Mouse (Mus musculus): ENCODE measurements around the gene Eif3l. TPM values are rescaled to one million over a fixed set of nuclear protein-coding genes. Genes with fewer than 3 reads are reported as not detected.

Eif3l gene
- polyA plus RNA-seq (2012; rRNA removed): 172 and 183 TPM in 2 replicates

DNA sequence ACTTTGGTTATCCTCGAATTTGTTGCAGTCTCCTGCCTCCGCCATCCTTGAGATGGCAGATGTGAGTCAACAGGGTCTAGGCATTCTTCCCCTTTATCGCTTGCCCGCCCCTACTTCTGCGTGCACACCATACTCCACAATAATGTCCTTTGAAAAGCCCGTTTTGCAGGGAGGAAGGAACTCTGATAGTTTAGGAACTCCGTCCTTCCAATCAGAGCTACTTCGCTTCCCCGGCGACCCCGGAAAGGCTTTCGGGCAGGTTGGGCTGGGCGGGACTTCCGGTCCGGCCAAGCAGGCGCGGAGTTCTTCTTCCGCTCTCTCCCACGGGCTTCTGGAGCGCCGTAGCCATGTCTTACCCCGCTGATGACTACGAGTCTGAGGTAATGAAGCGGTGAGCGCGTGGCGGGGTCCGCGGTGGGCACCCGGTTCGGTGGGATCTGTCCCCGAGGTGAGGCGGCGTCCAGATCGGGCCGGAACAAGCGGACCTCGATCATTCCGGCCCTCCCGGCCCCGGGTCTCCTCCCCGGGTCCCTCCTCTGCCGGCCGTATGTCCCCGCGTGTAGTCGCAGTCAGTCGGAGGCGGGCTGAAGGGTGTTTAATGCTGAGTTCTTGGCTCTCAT lies at the start of gene Eif3l:
Gene Eif3l (plus strand): TSS at position 267 of the 620 bp plus-strand sequence.
- no peak for TF ChIP-seq POLR2A (IDR thresholded peaks at IDR 0.05; ENCODE audit: low read depth, low read length)
- TF ChIP-seq CTCF (conservative IDR thresholded peaks at IDR 0.05; ENCODE audit: insufficient read depth, insufficient read length, low read depth, low read length): no peak

DNA sequence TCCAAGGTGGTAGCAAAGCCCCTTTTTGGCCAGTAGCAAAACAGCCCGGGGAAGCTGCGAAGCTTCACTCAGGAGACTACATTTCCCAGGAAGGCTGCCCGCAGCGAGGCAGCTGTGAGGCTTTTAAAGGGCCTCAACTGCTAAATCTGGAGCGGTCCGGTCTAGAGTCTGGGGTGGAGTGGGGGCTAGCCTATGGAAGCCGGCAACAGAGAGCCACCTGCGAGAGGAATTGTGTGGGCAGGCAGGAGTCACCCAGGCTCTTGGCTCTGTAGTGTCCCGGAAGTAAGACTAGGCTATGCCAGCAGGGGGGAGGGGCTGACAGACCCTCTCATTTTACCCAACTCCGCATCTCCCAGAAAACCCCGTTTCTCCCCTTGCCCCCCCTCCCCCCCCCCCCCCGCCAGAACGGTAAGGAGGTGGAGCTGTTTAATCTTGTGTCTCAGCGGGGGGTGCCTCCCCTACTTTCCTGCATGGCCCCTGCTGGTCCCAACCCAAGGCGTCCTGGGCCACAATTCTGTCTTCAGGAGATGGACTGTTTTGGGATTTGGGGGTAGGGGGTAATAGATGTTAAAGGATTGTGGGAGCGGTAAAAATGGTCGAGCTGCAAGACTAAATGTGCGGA lies 49.2 kb upstream of the Eif3l start:
- H3K4me3 ChIP-seq (ENCODE audit: insufficient read depth, low read depth, low read length): peak overlapping the region; percentile 3; the same call in 1 of the 2 replicates
- TF ChIP-seq POLR2A (IDR thresholded peaks at IDR 0.05; ENCODE audit: low read depth, low read length) (no peak), CTCF (conservative IDR thresholded peaks at IDR 0.05; ENCODE audit: insufficient read depth, insufficient read length, low read depth, low read length) (no peak)
- peaks cover 12% of the 10 kb centered on the region; the same call in 1 of the 2 replicates for H3K4me1 ChIP-seq (ENCODE audit: control insufficient read depth, insufficient read depth, low read length)
- peak overlapping the region; percentile 89 for H3K27ac ChIP-seq (ENCODE audit: insufficient read depth, low read depth, low read length)
- 23% methylated on average over 15 of the region's 18 CpGs for WGBS
- H3K36me3 ChIP-seq (ENCODE audit: control insufficient read depth, insufficient read depth, low read length): no peaks in the 10 kb centered on the region
- no peaks in the 10 kb centered on the region for H3K27me3 ChIP-seq (replicated peaks; ENCODE audit: control insufficient read depth, insufficient read depth, low read length)
- DNase-seq: peak; percentile 45

More for the DNA sequence above, at the start of gene Eif3l:
- no peaks in the 10 kb centered on the region; the same call in 1 of the 2 replicates for H3K36me3 ChIP-seq (ENCODE audit: control insufficient read depth, insufficient read depth, low read length)
- peak within 1 kb of the TSS; percentile 90 for H3K27ac ChIP-seq (ENCODE audit: insufficient read depth, low read depth, low read length)
- peaks cover 7% of the 10 kb centered on the region; the same call in 1 of the 2 replicates for H3K4me1 ChIP-seq (ENCODE audit: control insufficient read depth, insufficient read depth, low read length)
- H3K27me3 ChIP-seq (replicated peaks; ENCODE audit: control insufficient read depth, insufficient read depth, low read length): no peaks in the 10 kb centered on the region
- H3K4me3 ChIP-seq (ENCODE audit: insufficient read depth, low read depth, low read length): peak within 1 kb of the TSS; percentile 84
- peak; percentile 94 for DNase-seq
- under 1% methylated on average over 49 of the region's 49 CpGs for WGBS

DNA sequence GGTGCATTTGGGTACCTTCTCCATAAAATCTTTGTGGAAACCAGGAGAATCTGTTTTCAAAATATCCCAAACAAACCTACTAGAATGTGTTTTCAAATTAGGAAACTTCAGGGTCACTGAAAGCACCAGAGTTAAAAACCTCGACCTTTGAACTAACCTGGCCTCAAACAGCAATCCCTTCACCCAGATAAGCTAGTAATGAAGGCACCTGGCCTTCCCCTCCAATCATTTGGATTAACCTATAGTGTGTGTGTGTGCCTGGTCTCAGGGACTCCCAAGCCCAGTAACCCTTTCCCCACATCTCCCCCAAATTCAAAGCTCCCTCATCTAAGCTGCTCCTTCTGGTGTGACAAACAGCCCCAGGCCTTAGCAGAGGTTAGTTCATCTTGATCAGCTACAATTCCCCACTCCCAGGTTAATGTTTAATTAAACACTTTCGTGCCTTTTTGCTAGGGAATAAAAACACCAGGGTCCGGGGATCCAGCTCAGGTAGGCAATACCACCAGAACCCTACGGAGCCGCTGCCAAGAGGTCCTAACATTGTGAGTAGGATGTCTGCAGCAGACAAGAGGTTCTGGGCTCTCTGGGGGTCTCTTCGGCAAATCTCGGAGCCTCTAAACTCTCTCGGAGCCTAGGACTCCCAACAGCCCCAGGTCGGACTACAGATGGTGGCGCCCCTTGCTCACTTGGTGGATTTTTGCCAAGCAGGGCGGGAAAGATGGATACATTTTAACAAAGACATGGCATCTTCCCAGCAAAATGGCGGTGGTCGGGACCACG lies 48.3 kb upstream of the Eif3l start:
- Histone ChIP-seq H3K4me3 (ENCODE audit: insufficient read depth, low read depth, low read length) (peak overlapping the region; percentile 69), H3K36me3 (ENCODE audit: control insufficient read depth, insufficient read depth, low read length) (no peaks in the 10 kb centered on the region), H3K27me3 (replicated peaks; ENCODE audit: control insufficient read depth, insufficient read depth, low read length) (no peaks in the 10 kb centered on the region), H3K27ac (ENCODE audit: insufficient read depth, low read depth, low read length) (peak overlapping the region; percentile 89), H3K4me1 (ENCODE audit: control insufficient read depth, insufficient read depth, low read length) (peaks cover 18% of the 10 kb centered on the region; the same call in 1 of the 2 replicates)
- WGBS: 29% methylated on average over 14 of the region's 14 CpGs
- DNase-seq: peak; percentile 80
- no peak for TF ChIP-seq POLR2A (IDR thresholded peaks at IDR 0.05; ENCODE audit: low read depth, low read length)
- no peak for TF ChIP-seq CTCF (conservative IDR thresholded peaks at IDR 0.05; ENCODE audit: insufficient read depth, insufficient read length, low read depth, low read length)

DNA sequence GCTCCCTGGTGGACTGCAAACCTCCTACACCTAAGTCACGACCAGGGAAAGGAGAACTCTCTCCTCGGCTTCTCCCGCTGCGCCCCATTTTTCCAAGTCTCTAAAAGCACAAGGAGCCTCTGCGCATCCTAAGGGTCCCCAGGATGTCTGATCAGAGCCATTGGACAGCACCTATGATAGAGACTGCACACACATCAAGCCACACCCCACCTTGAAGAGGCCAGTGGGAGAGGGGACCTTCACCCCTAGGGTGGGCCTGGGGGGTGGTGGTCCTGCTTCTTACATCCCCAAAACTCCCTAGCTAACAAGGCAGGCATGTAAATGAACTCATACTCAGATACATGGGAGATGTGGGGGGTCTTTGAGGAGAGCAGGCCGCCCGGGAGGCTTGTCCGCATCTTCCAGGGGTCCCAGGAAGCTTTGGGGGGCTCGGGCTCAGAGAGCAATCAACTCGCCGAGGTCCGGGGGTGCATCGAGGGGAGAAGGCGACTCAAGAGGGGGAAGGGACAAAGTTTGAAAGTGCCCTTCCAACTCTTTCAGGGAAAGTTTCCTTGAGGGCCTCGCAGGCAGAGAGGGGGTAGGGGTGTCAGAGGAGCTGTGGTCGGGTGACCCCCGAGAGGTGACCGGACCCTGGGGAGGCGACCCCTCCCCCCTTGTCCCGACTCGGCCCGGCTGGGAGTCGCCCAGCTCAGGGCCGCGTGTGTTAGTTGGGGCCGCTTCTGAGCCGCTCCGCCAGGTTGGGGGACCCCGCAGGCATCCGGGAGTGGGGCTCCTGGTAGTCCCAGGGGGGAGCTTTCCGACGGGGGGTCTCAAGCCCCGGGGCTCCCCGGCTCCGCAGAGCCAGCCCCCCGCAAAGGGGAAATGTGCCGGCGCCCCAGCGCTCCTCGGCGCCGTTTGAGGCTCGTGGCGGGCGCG lies 47.4 kb upstream of the Eif3l start:
- Histone ChIP-seq H3K27ac (ENCODE audit: insufficient read depth, low read depth, low read length) (peak overlapping the region; percentile 89), H3K4me3 (ENCODE audit: insufficient read depth, low read depth, low read length) (peak overlapping the region; percentile 69), H3K27me3 (replicated peaks; ENCODE audit: control insufficient read depth, insufficient read depth, low read length) (no peaks in the 10 kb centered on the region), H3K36me3 (ENCODE audit: control insufficient read depth, insufficient read depth, low read length) (no peaks in the 10 kb centered on the region), H3K4me1 (ENCODE audit: control insufficient read depth, insufficient read depth, low read length) (peaks cover 18% of the 10 kb centered on the region; the same call in 1 of the 2 replicates)
- 6% methylated on average over 46 of the region's 46 CpGs for WGBS
- peak; percentile 44 for DNase-seq
- TF ChIP-seq CTCF (conservative IDR thresholded peaks at IDR 0.05; ENCODE audit: insufficient read depth, insufficient read length, low read depth, low read length) (no peak), POLR2A (IDR thresholded peaks at IDR 0.05; ENCODE audit: low read depth, low read length) (no peak)

DNA sequence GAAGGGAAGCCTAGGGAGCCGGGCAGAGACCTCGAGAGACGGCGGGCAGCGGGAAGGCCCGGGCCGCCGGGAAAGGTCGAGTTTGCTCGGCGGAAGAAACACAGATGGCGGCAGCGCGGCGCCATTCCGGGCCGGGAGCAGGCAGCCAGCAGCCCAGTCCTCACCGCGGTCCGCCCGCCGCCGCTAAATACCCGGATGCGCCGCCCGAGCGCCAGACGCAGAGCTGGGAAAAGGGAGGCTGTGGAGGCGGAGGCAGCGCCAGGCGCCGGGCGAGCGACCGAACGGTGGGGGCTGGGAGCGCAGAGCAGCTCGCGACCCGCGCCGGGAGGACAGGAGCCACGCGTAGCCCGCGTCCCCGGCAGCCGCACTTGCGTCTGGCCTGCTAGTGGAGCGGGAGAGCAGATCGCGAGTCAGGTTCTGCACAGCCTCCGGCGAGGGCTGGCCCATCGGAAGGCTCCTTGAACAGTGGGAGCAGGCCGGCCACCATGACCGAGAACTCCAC lies 46.7 kb upstream of the Eif3l start, which contains the start of gene H1f0:
Gene H1f0 (plus strand): TSS at position 214 of the 502 bp plus-strand sequence.
- WGBS: under 1% methylated on average over 58 of the region's 58 CpGs
- H3K36me3 ChIP-seq (ENCODE audit: control insufficient read depth, insufficient read depth, low read length): no peaks in the 10 kb centered on the region
- H3K4me3 ChIP-seq (ENCODE audit: insufficient read depth, low read depth, low read length): peak within 1 kb of the TSS; percentile 69
- DNase-seq: peak; percentile 96
- H3K27me3 ChIP-seq (replicated peaks; ENCODE audit: control insufficient read depth, insufficient read depth, low read length): no peaks in the 10 kb centered on the region
- peak within 1 kb of the TSS; percentile 89 for H3K27ac ChIP-seq (ENCODE audit: insufficient read depth, low read depth, low read length)
- H3K4me1 ChIP-seq (ENCODE audit: control insufficient read depth, insufficient read depth, low read length): peaks cover 14% of the 10 kb centered on the region; the same call in 1 of the 2 replicates
- TF ChIP-seq POLR2A (IDR thresholded peaks at IDR 0.05; ENCODE audit: low read depth, low read length) (peak; percentile 88), CTCF (conservative IDR thresholded peaks at IDR 0.05; ENCODE audit: insufficient read depth, insufficient read length, low read depth, low read length) (no peak)

Measured in kidney, adult 2 months (tissue).